Mouse (Mus musculus) erythroid progenitor cell, adult 5-6 weeks (primary cell): Measurements from ENCODE around the gene Mmp11. TPM values are rescaled to one million over a fixed set of nuclear protein-coding genes. Genes with fewer than 3 reads are reported as not detected.

Experiments
- ATAC-seq: replicated peaks from 2 replicates; pipeline ENCODE4 v1.8.0; 2016; ENCODE audit warnings: moderate number of reproducible peaks, mild to moderate bottlenecking, moderate TSS enrichment, inconsistent platforms; ENCODE audit not compliant: poor library complexity, low FRiP score, severe bottlenecking
- total RNA-seq, 2 experiments: library from RNA; stranded (forward) in 1 of 2; stranded (reverse) in 1 of 2; fragments of 150-400 nt in 1 of 2; fragments of 186-747, 209-891 nt in 1 of 2; gene quantifications; 2 replicates each; pipeline versions ENCODE4 v1.2.3 to v1.2.4; 2015 to 2017; ENCODE audit warnings: low replicate concordance in 2 of 2

The Mmp11 gene
- total RNA-seq, 2 experiments from 2014 or later: 0.68 TPM; not detected in 1

DNA sequence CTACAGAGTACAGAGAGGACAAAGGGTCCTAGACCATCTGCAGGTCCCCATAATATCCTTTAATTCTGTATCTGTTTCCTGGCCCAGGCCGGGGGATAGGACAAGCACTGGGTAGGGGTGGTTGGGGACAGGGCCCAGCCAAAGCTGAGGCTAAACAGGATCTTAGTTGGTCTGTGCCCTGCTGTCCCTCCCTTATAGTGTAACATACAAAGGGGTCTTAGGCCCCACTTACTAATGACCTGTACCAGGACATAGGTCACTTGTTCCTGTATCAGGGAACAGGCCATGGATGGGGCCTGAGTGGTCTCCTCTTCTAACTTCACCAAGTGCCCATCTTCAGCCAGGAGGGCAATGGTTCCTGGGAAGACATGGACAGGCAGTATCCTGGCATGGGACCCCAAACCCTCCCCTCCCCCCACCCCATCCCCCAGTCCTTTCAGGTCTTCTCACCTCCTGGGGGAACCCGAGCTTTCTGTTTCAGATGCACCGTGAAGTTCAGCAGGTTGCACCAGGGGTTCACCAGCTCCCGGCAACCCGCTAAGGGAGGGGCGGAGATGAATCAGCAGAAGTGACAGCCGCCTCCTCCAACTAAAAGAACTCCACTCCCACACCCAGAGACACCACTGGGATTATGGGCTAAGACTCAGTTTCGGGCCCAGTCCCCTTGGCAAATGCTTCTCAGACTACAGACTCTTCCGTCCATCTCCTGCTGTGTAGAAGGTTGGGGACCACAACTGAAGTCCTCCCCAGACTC lies 3.4 kb upstream of the Mmp11 start:
- ATAC-seq: peak; percentile 83

DNA sequence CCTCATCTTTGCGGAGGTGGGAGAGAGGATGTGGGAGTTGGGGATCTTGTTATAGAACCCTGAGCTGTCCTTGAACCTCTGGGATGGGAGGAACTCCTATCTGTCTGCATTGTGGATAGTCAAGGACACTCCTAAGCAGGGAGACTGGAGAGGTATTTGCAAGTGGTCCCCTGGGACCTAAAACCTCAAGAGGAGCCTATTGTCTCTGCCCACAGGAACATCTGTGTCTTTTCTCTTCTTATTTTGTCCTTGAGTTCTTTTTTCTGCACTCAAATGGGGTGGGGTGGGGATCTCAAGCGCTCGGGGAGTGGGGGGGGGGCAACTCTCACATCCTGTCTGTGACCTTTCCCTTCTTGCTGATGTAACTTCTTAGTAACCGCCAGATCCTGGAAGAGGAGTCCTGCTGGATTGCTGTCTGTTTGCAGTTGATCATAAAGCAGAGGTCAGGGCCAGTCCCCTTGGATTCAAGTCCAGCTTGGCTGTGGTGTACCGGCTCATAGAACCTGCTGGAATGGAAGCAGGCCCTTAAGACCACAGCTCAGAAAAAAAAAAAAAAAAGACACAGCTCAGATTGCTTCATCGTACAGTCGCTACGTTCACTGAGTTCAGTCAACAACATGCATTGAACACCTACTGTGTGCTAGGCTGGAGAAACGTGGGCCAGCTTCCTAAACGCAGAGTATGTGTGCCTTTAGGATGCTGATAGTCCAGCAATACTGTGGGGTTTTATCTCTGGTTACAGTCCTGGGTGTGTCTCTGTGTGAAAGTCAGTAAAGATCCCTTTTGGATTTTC lies 1.8 kb upstream of the Mmp11 start:
- peak; percentile 64 for ATAC-seq

DNA sequence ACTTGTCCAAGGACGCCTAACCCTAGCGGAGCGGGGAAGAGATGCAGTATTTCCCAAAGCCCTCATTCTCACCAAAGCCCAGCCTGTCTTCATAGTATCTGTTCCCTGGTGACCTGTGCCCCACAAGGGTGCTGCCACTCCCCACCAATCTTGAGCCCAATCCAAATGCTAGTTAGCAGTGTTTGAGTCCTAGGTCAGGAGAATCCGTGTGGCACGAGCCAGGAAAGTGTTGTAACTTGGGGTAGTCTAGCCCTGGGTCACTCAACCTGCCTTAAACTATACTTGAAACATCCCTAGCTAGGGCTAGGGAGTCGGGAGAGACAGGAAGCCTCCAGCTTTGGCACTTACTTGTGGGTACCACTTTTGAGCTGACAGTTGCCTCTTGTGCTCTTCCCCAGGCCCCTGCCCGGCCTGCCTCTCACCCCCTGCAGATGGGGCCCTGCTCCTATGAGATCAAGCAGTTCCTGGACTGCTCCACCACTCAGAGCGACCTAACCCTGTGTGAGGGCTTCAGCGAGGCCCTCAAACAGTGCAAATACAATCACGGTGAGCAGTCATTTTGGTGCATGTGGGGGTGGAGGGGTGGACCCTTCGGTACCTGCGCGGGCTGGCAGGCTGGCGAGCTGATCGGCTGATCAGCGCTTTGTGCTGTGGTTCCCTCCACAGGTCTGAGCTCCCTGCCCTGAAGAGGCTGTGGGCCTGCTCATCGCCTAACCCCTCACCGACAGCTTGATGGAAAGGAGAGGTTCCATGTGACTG lies 792 bp upstream of the Mmp11 start:
- ATAC-seq: no peak

DNA sequence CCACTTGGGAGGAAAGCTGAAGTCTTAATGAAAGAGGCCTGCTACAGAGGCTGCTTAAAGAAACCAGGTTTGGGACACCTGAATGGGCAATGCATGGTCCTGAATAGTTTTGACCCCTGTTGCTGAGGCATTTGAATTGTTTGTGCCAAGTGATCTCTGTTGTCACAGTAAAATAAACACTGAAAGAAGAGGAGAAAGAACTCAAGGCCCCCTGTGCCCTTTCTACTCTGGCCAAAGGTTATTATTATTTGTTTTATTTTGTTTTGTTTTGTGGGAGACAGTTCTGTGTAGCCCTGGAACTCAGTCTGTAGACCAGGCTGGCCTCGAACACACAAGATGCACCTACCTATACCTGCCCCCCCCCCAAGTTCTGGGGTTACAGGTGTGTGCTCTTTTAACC lies 1.3 kb downstream of the Mmp11 start:
- no peak for ATAC-seq

DNA sequence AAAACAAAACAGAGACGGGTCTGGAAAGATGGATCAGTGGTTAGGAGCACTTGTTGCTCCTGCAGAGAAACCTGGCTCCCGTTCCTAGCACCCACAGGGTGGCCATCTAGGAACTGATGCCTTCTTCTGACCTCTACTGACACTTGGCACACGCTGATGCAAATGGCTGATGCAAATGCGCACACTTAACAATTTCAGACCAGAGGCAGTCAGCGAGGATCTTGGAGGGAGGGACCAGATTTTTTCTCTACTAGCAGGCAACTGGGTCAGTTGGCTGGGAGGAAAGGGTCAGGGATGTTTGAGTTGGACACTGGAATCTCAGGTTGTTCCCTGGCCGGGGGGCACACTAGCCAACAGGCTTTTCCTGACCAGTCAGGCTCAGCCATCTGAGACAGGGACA lies 3.4 kb downstream of the Mmp11 start, which contains the start of gene Chchd10:
Chchd10 (plus strand) TSS at position 240 of the 400 bp plus-strand sequence.
- ATAC-seq: no peak

DNA sequence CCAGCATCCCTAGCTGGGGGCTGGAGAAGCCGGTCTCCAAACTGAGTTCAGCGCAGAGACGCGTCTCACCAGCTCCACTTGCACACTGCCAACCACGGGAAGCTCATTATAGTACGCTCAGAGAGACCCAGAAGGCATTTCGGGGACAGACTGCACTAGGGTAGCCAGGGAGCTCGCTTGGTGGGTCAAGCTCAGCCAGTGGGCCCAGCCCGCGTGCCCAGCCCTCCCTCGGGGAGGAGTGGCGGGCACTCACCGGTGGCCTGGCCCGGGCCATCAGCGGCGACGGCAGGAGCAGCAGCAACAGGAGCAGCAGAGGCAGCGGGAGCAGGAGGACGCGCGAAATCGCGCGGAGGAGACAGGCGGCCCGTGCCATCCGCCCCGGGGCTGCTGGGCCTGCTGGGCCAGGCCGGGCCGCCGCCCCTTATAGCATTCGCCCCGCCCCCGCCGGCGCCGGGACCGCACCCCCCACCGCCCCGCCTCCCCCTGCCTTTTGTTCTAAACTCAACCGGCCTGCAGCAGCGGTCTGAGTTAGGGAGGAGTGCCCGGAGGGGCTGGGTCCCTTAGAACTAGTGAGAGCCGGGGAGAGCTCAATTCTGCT lies 4.1 kb downstream of the Mmp11 start:
- no peak for ATAC-seq

DNA sequence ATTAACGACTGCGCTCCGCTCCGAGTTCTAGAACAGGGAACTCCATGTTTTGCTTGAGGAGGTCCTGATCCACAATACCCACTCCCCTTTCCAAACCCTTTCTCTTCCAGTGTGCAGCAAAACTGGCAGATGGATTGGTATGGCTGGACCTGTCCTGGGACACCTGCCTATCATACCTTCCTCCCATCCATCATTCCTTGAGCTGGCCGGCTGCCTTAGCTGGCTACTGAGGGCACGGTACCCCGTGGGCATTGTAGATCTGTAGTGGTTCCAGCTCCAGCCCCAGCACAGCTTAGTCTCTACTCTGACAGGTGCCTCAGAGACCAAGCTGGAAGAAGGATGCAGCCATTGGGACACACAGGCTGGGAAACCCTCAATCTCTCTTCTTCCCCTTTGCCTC lies 5.0 kb downstream of the Mmp11 start:
- no peak for ATAC-seq

DNA sequence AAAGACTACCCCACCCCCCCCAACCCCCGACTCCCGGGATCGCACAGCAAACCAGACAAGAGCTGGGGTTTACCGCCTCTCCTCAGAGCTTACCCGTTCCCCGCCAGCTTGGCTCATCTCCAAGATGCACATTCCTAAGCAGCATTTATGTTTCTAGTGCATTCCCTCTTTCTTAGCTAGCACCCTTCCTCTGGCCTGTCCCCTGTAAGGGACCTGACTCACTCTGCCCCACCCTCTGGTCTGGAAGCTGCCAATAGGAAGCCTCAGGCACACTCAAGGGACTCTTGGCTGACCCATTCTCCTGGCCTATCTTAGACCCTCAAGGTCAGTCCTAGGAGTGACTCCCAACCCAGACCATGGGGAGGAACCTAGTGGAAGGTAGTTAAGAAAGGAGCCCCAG lies 6.0 kb downstream of the Mmp11 start:
- no peak for ATAC-seq

DNA sequence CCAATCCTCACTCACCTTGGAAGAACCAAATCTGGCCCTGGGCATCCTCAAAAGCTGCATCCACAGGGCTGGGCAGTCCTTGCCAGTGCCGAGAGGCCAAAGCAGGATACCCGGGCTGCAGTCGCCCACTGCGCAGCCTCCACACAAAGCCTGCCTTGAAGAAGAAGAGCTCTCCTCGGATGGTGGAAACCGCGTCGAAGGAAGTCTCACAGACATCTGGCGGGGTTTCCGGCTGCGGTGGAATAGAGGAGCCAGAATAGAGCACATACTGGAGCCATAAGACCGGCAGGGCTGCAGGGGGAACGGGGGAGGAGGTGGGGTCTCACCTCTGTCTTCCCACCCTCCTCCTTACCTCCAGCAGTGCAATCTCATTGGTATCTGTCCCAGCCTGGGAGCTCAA lies 9.9 kb downstream of the Mmp11 start:
- no peak for ATAC-seq

DNA sequence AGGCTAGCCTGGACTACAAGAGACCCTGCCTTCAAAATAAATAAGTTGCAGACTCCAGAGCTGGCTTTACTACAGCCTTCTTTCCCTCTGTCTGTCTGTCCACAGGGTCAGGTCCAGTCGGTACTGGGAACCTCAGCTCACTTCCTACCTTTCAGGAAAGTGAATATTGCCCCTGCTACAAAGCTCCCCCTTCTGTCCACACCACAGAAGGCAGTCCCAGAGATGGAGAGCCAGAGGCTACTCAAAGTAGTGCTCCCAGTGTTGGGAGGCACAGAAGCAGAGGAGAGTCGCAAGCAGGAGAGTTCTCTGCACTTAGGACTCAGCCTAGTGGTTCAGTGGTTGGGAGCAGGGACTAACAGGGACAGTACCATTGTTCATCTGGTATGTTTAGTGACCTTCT lies 12.0 kb downstream of the Mmp11 start:
- no peak for ATAC-seq

DNA sequence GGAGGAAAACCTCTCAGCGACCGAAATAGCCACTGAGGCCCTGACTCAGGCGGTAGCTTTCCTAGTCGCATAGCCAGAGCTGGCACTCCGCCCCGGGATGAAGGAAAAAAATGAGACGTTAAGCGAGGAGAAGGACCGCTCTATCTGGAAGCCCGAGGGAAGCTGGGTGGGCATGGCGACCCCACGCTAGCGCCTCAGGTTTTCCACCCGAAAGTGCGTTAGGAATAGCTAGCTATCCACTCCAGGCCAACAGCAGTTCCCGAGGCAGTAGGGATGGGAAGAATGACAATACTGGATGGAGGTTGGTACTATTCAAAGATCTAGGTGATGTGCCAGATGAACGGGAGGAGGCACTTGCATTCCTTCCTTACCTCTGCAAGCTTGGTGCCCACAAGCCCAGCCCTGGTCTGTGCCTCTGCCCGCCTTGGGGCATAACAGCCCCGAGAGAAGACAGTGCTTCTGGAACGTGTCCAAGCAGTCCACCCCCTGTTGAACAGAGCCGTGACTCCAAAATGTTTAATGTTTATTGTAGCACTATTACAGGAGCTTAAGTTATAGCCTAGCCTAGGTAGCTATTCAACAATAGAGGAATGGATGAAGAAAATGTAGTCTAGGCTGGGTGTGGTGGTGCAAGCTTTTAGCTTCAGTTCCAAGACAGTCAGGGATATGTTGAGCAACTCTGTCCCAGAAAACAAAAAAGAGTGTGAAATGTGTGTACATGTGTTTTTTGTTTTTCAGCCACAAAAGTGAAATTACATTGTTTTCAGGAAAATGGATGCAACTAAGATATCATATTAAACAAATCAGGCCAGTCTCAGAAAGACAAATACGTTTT lies 14.4 kb downstream of the Mmp11 start:
- ATAC-seq: peak; percentile 53

DNA sequence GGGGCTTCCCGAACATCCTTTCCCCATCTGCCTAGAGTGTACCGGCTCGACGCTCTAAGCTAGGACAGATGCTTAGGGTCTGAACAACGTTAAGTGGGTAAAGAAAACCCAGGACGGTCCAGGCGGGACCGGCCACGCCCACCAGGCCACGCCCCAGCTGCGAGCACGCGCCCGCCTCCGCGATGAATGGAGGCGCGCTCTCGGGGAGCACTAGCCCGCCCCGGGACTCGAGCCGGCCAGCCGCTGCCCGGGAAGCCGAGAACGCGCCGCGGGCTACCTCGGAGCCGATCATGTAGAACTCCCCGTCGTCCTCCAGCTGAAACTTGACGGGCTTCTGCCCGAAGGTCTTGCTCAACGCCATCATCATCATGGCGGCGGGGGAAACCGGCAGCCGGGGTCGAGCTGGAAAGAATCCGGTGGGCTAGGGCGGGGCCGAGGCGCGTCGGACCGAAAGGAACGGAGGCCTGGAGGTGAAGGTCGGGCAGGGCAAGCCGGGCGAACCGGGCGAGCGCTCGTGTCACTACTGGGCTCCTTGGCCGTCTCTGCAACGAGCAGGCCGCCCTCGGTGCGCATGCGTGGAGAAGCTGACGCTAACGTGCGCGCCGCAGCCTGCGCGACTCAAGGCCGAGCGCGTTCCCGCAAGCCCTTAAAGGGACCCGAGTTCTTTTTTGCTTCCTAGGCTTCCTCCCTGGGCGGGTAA lies 15.1 kb downstream of the Mmp11 start, which contains the start of gene Smarcb1:
Smarcb1 (minus strand) TSS at position 592 of the 700 bp plus-strand sequence.
- peak; percentile 88 for ATAC-seq

DNA sequence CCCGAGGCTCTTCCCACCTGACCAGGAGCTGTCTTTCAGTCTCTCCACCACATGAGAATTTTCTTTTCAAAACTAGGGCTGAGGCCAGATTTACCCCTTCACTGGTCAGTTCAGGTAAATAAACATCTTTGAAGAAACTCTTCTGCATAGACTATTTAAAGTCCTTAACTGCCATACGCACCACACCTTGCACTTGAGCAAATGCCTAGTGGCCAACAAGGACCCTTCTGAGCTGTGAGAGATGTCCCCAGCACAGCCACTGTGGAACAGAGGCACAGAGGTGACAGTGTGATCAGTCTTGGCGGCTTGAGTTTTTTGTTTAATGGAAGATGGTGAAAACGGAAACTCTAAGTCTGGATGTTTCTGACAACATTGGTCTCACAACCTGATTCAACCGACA lies 17.3 kb downstream of the Mmp11 start:
- no peak for ATAC-seq

DNA sequence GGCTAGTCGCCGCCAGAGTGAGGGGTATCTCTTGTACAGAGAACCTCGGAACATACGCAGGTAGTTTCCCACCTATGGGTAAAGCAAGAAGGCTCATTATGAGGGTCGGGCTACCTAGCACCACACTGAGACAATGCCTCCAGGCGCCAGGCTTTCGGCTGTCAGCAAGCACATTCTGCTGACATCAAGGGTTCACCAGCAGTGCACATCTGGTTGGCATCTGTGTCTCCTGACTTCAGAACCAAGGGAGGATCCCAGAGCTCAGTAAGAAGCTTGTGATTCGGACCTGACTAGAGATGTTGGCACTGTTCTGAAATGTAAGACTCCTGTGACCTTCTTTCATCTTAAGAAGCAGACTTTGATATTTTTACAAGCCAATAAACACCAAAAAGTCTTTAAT lies 19.5 kb downstream of the Mmp11 start:
- no peak for ATAC-seq

DNA sequence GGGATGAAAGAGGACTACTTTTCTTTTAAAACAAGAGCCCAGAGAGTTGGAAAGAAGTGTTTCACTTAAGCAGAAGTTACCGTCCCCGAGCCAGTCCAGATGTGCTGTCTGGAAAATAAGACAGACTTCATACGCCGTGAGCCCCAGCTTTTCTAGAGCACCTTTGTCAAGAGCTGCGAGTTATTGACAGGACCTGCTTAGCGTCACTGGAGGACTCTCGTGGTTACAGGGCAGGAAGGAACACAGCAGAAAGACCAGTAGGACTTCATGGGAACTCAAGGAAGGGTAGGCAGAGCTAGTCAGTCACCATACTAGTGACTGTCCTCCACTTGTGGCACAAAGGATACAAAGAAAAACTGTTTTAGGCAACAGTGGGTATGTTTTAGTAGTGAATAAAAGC lies 20.7 kb downstream of the Mmp11 start:
- ATAC-seq: no peak

DNA sequence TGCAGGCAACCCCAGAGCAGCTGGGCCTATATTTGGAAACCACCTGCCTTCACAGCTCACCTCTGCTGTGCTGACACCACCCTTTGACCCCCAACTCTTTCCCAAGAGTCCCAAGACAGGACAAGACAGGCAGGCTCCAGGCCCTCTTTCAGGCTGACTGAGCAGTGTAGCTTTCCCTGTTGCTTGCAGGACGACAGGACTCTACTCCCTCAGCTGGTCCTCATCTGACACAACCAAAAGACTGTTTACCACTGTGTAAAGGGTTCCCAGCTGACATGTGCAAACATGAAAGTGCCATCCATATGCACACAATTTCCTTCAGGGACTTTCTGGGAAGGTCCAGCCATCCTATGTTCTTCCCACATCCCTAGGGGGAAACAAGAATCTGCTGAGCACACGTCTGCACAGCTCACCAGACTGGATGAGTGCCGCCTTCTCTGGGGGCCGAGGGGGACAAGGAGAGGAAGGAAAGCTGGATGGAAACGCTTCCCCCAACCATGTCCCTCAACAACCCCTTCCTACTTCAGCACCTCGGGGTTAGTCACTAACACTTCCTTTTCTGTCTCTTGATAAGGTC lies 23.2 kb downstream of the Mmp11 start:
- no peak for ATAC-seq

DNA sequence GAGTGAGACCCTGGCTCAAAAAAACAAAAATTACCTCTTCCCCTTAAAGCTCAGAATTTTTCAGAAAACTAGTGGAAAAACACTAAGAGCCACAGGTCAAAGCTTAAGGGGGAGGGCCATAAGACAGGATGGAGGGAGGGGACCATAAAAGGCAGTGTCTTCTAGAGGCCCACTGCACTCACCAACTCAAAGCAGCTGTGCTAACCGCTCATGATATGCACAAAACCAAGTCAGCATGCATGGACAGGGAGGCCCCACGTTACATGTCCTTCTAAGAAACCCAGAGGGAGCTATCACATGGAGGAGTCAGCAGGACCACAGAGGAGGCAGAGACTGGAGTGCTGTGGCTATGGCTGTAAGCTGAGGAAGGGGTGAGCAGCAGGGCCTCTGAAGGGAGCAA lies 25.6 kb downstream of the Mmp11 start:
- ATAC-seq: no peak

DNA sequence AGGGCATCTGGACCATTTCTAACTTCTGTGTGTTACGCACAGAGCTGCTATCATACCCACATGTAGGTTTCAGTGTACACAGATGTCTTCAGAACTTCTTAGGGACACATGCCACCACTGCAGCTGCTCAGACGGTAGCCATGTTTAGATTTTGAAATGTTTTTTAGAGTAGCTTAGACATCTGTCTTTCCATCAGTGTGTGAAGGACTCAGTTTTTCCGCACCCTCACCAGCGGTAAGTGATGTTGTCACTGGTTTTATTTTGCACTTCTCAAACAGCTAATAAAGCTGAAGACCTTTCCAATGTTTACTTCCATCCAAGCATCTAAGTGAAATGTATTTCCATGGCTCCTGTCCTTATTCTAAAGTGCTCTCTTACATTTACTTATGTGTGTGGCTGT lies 29.4 kb downstream of the Mmp11 start:
- no peak for ATAC-seq
